Mouse (Mus musculus) midbrain, embryonic 16.5 days (tissue): ENCODE results near the gene Svep1. TPM values are rescaled to one million over a fixed set of nuclear protein-coding genes. Genes with fewer than 3 reads are reported as not detected.

ENCODE experiments used
- ATAC-seq: fragments of 200-750 bp; cut with Nextera tagmentation; 2 replicates; pipeline ENCODE4 v1.8.0; 2017; ENCODE audit warnings: moderate TSS enrichment
- H3K27ac ChIP-seq: fragments of 300-500 bp; sonication (generic); 2 replicates; pipeline ENCODE4 v1.5.1; 2014; ENCODE audit warnings: mild to moderate bottlenecking, low read length, mixed read lengths
- H3K27me3 ChIP-seq: fragments of 300-500 bp; sonication (generic); 2 replicates; pipeline ENCODE4 v1.6.1; 2014; ENCODE audit warnings: low read depth, low read length, mixed read lengths; ENCODE audit not compliant: control insufficient read depth, insufficient read depth
- H3K36me3 ChIP-seq: fragments of 300-500 bp; sonication (generic); 2 replicates; pipeline ENCODE4 v1.6.1; 2014; ENCODE audit warnings: mild to moderate bottlenecking, low read length, moderate library complexity, mixed read lengths; ENCODE audit not compliant: control insufficient read depth, insufficient read depth
- H3K4me1 ChIP-seq: fragments of 300-500 bp; sonication (generic); 2 replicates; pipeline ENCODE4 v1.6.1; 2014; ENCODE audit warnings: mild to moderate bottlenecking, low read length, mixed read lengths; ENCODE audit not compliant: control insufficient read depth, insufficient read depth
- H3K4me2 ChIP-seq: fragments of 300-500 bp; sonication (generic); 2 replicates; pipeline ENCODE4 v1.6.1; 2014; ENCODE audit warnings: mild to moderate bottlenecking, low read length, mixed read lengths
- H3K4me3 ChIP-seq: fragments of 300-500 bp; sonication (generic); 2 replicates; pipeline ENCODE4 v1.5.1; 2014; ENCODE audit warnings: low read depth, mild to moderate bottlenecking, low read length, moderate library complexity, mixed read lengths
- H3K9ac ChIP-seq: fragments of 300-500 bp; sonication (generic); 2 replicates; pipeline ENCODE4 v1.6.1; 2014; ENCODE audit warnings: low read depth, low read length, mixed read lengths
- H3K9me3 ChIP-seq: fragments of 300-500 bp; sonication (generic); replicated peaks from 2 replicates; pipeline ENCODE4 v1.6.1; 2014; ENCODE audit warnings: mild to moderate bottlenecking, low read length, mixed read lengths; ENCODE audit not compliant: control insufficient read depth, poor library complexity, severe bottlenecking
- WGBS: fragments of 180-500 bp; shearing (Covaris S2); extraction: QIAGEN DNeasy Blood & Tissue Kit; methylation state at CpG from one replicate; pipeline ENCODE4 v1.1.7; 2014; 5-methylcytosine and 5-hydroxymethylcytosine counted together
- polyA plus RNA-seq: library from polyadenylated mRNA; unstranded; fragments of >200 nt; fragmentation: Nextera tagmentation; extraction: Ambion mirVana; gene quantifications from 2 replicates; pipeline ENCODE4 v1.2.1, GENCODE M21; 2015

The Svep1 gene
- polyA plus RNA-seq, 1 experiment from 2014 or later = 0.94 TPM

DNA sequence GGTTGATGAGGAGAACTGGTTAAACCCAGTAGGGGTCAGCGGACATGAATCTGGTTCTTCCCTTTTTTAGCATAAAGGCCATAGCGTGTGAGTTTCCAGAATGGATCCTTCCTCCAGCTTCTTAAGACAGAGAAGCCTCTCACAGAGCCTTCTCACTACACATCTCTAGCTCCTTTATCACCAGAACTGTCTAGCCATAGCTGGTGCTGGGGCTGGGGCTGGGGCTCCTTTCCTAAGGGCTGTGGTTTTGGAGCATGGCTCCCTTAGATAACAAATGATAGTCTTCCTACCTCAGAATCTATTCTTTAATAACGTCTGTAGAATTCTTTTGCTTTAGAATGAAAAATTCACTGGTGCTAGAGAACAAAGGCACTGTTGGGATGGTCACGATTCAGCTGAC, 76.8 kb downstream of the Svep1 start:
- 80% methylated on average over 4 of the region's 4 CpGs for WGBS
- Histone ChIP-seq H3K4me1 (no peaks in the 10 kb centered on the region), H3K36me3 (no peaks in the 10 kb centered on the region), H3K27ac (no peak overlapping the region), H3K9ac (no peak overlapping the region), H3K4me3 (no peak overlapping the region), H3K27me3 (no peaks in the 10 kb centered on the region), H3K9me3 (no peaks in the 10 kb centered on the region), H3K4me2 (no peak overlapping the region)
- ATAC-seq = no peak

GRCm38 (mm10) chr4:58127024-58127423, 79.6 kb downstream of the Svep1 start:
- Histone ChIP-seq H3K9ac (no peak overlapping the region), H3K4me1 (no peaks in the 10 kb centered on the region), H3K4me3 (no peak overlapping the region), H3K9me3 (no peaks in the 10 kb centered on the region), H3K27me3 (no peaks in the 10 kb centered on the region), H3K4me2 (no peak overlapping the region), H3K36me3 (no peaks in the 10 kb centered on the region), H3K27ac (no peak overlapping the region)
- 95% methylated on average over 5 of the region's 5 CpGs for WGBS
- no peak for ATAC-seq

GRCm38 (mm10) chr4:58115452-58115851, 91.2 kb downstream of the Svep1 start:
- peak; percentile 48; the same call in 1 of the 2 replicates for ATAC-seq
- Histone ChIP-seq H3K4me3 (no peak overlapping the region), H3K27ac (no peak overlapping the region), H3K4me2 (peak overlapping the region; percentile 8; the same call in 1 of the 2 replicates), H3K27me3 (no peaks in the 10 kb centered on the region), H3K36me3 (no peaks in the 10 kb centered on the region), H3K4me1 (no peaks in the 10 kb centered on the region), H3K9me3 (no peaks in the 10 kb centered on the region), H3K9ac (no peak overlapping the region)
- WGBS = 41% methylated on average over 8 of the region's 8 CpGs

DNA sequence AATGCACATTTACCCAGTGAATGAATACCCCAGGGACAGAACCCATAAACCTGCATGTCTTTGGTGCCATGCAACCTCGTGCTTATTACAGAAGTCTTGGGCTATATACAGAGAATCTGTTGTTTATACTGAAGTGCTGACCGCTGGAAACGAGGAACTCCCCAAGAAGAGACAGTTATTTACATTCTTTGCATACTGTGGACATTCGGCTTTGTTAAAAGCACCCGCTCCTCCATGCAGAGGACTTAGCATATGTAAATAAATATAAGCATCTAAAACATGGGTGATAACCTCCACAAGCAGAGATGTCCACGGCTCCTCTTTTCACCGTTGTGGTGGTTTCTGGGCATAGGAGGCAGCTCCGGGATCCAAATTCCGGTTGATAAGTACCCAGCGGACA, 95.7 kb downstream of the Svep1 start:
- no peak overlapping the region for H3K9ac ChIP-seq
- no peaks in the 10 kb centered on the region for H3K36me3 ChIP-seq
- H3K27ac ChIP-seq = no peak overlapping the region
- WGBS = 88% methylated on average over 10 of the region's 10 CpGs
- H3K9me3 ChIP-seq = no peaks in the 10 kb centered on the region
- ATAC-seq = no peak
- H3K4me2 ChIP-seq = no peak overlapping the region
- H3K4me3 ChIP-seq = no peak overlapping the region
- no peaks in the 10 kb centered on the region for H3K27me3 ChIP-seq
- H3K4me1 ChIP-seq = no peaks in the 10 kb centered on the region

DNA sequence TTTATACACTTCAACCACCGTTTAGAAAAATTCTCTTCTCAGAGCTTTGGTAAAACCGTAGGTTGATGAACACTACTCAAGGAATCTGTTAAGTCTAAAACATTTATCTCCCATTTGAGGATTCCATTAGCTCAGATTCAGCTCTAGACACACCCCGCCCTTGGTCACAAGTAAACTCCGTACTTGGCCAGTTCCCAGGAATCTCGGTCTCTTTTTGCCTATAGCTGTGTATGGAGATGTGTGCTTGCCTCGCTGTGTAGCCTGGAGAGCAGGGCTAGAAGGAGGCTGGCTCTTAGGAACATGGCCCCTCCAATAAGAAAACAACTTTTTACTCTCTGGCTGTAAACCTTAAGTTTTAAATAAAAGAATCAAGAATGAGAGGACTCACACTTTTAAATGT, 96.9 kb downstream of the Svep1 start:
- Histone ChIP-seq H3K27ac (no peak overlapping the region), H3K9ac (no peak overlapping the region), H3K4me2 (no peak overlapping the region), H3K36me3 (no peaks in the 10 kb centered on the region), H3K9me3 (no peaks in the 10 kb centered on the region), H3K4me3 (no peak overlapping the region), H3K27me3 (no peaks in the 10 kb centered on the region), H3K4me1 (no peaks in the 10 kb centered on the region)
- ATAC-seq = no peak
- WGBS = 90% methylated on average over 6 of the region's 6 CpGs

DNA sequence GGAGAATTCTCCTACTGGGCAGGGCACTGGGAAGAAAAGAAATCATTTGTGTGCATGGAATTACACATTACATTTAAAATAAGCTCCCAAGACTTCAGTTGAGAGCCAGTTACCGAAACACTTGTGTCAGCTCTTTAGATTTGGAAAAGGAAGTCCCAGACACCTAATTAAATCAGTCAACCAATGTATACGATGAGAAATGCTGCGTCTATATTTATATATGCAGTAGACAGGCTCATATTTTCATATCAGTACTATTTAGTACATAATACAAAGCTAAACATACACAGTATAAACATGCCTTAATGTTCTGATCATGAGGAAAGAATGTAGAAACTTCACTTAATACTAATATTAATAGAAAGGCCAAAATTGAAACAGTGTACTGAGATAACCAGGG, 98.3 kb downstream of the Svep1 start:
- no peak overlapping the region for H3K4me3 ChIP-seq
- WGBS = 85% methylated on average over 3 of the region's 3 CpGs
- H3K4me1 ChIP-seq = no peaks in the 10 kb centered on the region
- H3K9me3 ChIP-seq = no peaks in the 10 kb centered on the region
- no peak for ATAC-seq
- H3K27me3 ChIP-seq = no peaks in the 10 kb centered on the region
- no peak overlapping the region for H3K27ac ChIP-seq
- H3K4me2 ChIP-seq = no peak overlapping the region
- H3K9ac ChIP-seq = no peak overlapping the region
- H3K36me3 ChIP-seq = no peaks in the 10 kb centered on the region

- Histone ChIP-seq H3K4me1 (no peaks in the 10 kb centered on the region), H3K27me3 (no peaks in the 10 kb centered on the region), H3K4me3 (no peak overlapping the region), H3K36me3 (no peaks in the 10 kb centered on the region), H3K27ac (no peak overlapping the region), H3K9ac (no peak overlapping the region), H3K4me2 (no peak overlapping the region), H3K9me3 (no peaks in the 10 kb centered on the region)
- WGBS = 90% methylated on average over 9 of the region's 9 CpGs
- no peak for ATAC-seq
These were observed 108.9 kb downstream of the Svep1 start for GRCm38 (mm10) chr4:58097732-58098131.

- no peak overlapping the region for H3K27ac ChIP-seq
- no peak overlapping the region for H3K9ac ChIP-seq
- H3K4me3 ChIP-seq = no peak overlapping the region
- H3K36me3 ChIP-seq = no peaks in the 10 kb centered on the region
- 77% methylated on average over 1 of the region's 1 CpGs for WGBS
- no peak overlapping the region for H3K4me2 ChIP-seq
- H3K9me3 ChIP-seq = no peaks in the 10 kb centered on the region
- ATAC-seq = no peak
- no peaks in the 10 kb centered on the region for H3K4me1 ChIP-seq
- no peaks in the 10 kb centered on the region for H3K27me3 ChIP-seq
These were observed 119.9 kb downstream of the Svep1 start for GRCm38 (mm10) chr4:58086738-58087137.

- H3K4me3 ChIP-seq = no peak overlapping the region
- no peak for ATAC-seq
- 86% methylated on average over 4 of the region's 4 CpGs for WGBS
- H3K4me1 ChIP-seq = no peaks in the 10 kb centered on the region
- no peaks in the 10 kb centered on the region for H3K36me3 ChIP-seq
- H3K27me3 ChIP-seq = no peaks in the 10 kb centered on the region
- no peak overlapping the region for H3K27ac ChIP-seq
- H3K4me2 ChIP-seq = no peak overlapping the region
- H3K9me3 ChIP-seq = no peaks in the 10 kb centered on the region
- H3K9ac ChIP-seq = no peak overlapping the region
These were observed 120.5 kb downstream of the Svep1 start for GRCm38 (mm10) chr4:58086151-58086550.

DNA sequence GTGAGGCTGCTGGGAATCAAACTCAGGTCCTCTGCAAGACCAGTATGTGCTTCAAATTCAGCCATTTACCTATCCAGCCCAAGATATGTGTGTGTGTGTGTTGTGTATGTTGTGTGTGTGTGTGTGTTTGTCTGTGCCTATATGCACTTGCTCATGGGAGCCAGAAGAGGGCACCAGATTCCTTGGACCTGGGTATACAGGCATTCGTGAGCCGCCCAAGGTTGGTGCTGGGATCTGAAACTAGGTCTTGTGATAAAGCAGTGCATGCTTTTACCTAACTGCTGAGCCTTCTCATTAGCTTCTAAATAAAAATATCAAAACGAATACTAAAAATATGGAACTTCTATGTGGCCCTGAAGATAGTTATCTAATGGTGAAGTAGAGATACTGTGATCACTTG, 121.3 kb downstream of the Svep1 start:
- Histone ChIP-seq H3K9me3 (no peaks in the 10 kb centered on the region), H3K4me2 (no peak overlapping the region), H3K27me3 (no peaks in the 10 kb centered on the region), H3K9ac (no peak overlapping the region), H3K36me3 (no peaks in the 10 kb centered on the region), H3K4me3 (no peak overlapping the region), H3K4me1 (no peaks in the 10 kb centered on the region), H3K27ac (no peak overlapping the region)
- 85% methylated on average over 3 of the region's 3 CpGs for WGBS
- ATAC-seq = no peak
